Mouse (Mus musculus) bone marrow macrophage, adult 2 months (primary cell): ENCODE results near the gene Rhof. TPM values are rescaled to one million over a fixed set of nuclear protein-coding genes. Genes with fewer than 3 reads are reported as not detected.
A peak's percentile ranks its signal among the peaks of the same experiment; 100 is the strongest.

Source experiments
- H3K27ac ChIP-seq: 2 replicates; pipeline ENCODE4 v1.5.1; 2012; ENCODE audit warnings: low read depth, low read length; ENCODE audit not compliant: insufficient read depth
- H3K4me1 ChIP-seq: 2 replicates; pipeline ENCODE4 v1.6.1; 2012; ENCODE audit warnings: low read length; ENCODE audit not compliant: control insufficient read depth, insufficient read depth
- H3K4me3 ChIP-seq: 2 replicates; pipeline ENCODE4 v1.5.1; 2012; ENCODE audit warnings: mild to moderate bottlenecking, low read length, moderate library complexity; ENCODE audit not compliant: insufficient read depth
- CTCF ChIP-seq: IDR thresholded peaks from 2 replicates; pipeline ENCODE4 v1.5.1; 2012; ENCODE audit warnings: low read depth, mild to moderate bottlenecking, low read length, moderate library complexity
- POLR2A ChIP-seq: IDR thresholded peaks from 2 replicates; pipeline ENCODE4 v1.6.1; 2012; ENCODE audit warnings: mild to moderate bottlenecking, low read depth, low read length, borderline replicate concordance
- polyA plus RNA-seq: library from polyadenylated mRNA; stranded (reverse); fragments of >200 nt; gene quantifications from 2 replicates; pipeline ENCODE4 v1.2.4, GENCODE M21; 2012; ENCODE audit not compliant: missing spikeins, insufficient read depth, insufficient read length

Gene Rhof
- polyA plus RNA-seq, 1 experiment: 1.8 TPM

GRCm38 (mm10) chr5:123117773-123118172, 14.7 kb downstream of the Rhof start:
- TF ChIP-seq CTCF: no peak
- no peak for TF ChIP-seq POLR2A
- Histone ChIP-seq H3K4me3 (no peak overlapping the region), H3K27ac (no peak overlapping the region), H3K4me1 (no peaks in the 10 kb centered on the region)

GRCm38 (mm10) chr5:123117257-123117656, 15.2 kb downstream of the Rhof start:
- Histone ChIP-seq H3K4me1 (no peaks in the 10 kb centered on the region), H3K27ac (no peak overlapping the region), H3K4me3 (no peak overlapping the region)
- no peak for TF ChIP-seq POLR2A
- peak; percentile 75 for TF ChIP-seq CTCF

DNA sequence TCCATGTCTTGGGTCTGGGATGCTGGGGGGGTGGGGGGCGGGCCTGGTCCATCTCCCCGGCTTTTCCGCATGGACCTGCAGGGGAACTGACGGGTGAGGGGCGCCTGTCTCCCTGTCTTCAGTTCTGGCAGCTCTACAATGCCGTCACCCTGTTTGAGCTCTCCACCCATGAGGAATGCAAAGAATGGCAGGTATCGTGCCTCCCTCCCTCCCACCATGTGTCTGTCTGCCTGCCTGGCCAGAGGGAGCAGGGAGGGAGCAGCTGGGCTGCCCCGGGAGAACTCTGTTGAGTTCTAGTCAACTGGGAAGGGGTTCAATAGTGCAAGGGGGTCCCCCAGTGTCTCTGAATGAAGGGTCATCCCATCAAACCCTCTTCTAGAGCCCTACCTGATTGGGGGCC, 16.4 kb downstream of the Rhof start:
- Histone ChIP-seq H3K27ac (no peak overlapping the region), H3K4me1 (no peaks in the 10 kb centered on the region), H3K4me3 (no peak overlapping the region)
- TF ChIP-seq POLR2A: no peak
- no peak for TF ChIP-seq CTCF

GRCm38 (mm10) chr5:123114924-123115323, 17.6 kb downstream of the Rhof start:
- no peak overlapping the region for H3K4me3 ChIP-seq
- H3K4me1 ChIP-seq: no peaks in the 10 kb centered on the region
- TF ChIP-seq CTCF: 0 out of 2 replicates have a peak, but pooled peaks have one; percentile 10
- TF ChIP-seq POLR2A: no peak
- H3K27ac ChIP-seq: no peak overlapping the region

DNA sequence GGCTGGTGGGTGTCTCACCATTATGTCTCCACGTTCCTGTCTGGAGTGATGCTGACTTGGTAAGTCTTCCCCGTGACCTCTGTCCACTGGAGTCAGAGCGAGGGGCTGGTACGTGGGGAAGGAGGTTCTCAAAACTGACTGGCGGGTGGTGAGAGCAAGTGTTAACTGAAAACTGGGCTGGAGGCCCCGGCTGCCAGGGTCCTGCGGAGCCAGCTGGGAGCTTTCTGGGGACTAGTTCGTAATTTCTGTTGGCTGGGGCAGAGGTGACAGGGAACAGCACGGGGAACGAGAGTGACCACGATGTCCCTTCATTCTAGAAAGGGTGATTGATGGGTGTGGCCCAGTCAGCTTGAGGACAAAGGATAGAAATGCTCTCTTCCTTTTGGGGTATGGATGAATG, 18.4 kb downstream of the Rhof start:
- TF ChIP-seq CTCF: no peak
- TF ChIP-seq POLR2A: no peak
- H3K27ac ChIP-seq: no peak overlapping the region
- H3K4me1 ChIP-seq: no peaks in the 10 kb centered on the region
- H3K4me3 ChIP-seq: no peak overlapping the region

GRCm38 (mm10) chr5:123110296-123110721, 22.2 kb downstream of the Rhof start:
- no peaks in the 10 kb centered on the region for H3K4me1 ChIP-seq
- TF ChIP-seq POLR2A (no peak), CTCF (no peak)
- H3K27ac ChIP-seq: no peak overlapping the region
- no peak overlapping the region for H3K4me3 ChIP-seq

- Histone ChIP-seq H3K4me3 (no peak overlapping the region), H3K4me1 (no peaks in the 10 kb centered on the region), H3K27ac (no peak overlapping the region)
- TF ChIP-seq CTCF (no peak), POLR2A (no peak)
Observed at GRCm38 (mm10) chr5:123109452-123110203, 22.9 kb downstream of the Rhof start.

GRCm38 (mm10) chr5:123104769-123105168, 27.7 kb downstream of the Rhof start:
- Histone ChIP-seq H3K4me1 (no peaks in the 10 kb centered on the region), H3K27ac (no peak overlapping the region), H3K4me3 (no peak overlapping the region)
- TF ChIP-seq POLR2A (no peak), CTCF (no peak)

GRCm38 (mm10) chr5:123103556-123103955, 28.9 kb downstream of the Rhof start:
- Histone ChIP-seq H3K4me1 (no peaks in the 10 kb centered on the region), H3K4me3 (no peak overlapping the region), H3K27ac (no peak overlapping the region)
- TF ChIP-seq POLR2A: no peak
- no peak for TF ChIP-seq CTCF

DNA sequence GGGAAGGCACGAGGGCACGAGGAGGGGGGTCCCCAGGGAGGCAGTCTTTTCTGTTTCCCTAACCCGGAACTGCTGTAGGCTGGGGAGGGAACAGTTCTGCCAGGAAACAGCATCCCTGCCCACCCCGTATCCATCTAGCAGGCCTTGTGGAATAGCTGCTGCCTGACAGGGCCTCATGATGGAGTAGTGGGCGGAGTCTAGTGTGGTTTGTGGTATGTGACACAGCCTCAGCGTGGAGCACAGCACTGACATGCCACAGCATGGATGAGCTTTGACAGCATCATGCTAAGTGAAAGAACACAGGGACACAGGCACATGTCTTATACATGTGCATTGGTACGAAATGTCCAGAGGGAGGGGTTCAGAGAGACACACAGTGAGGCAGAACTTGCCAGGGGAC, 30.1 kb downstream of the Rhof start:
- Histone ChIP-seq H3K4me3 (no peak overlapping the region), H3K27ac (no peak overlapping the region), H3K4me1 (no peaks in the 10 kb centered on the region)
- TF ChIP-seq CTCF: no peak

DNA sequence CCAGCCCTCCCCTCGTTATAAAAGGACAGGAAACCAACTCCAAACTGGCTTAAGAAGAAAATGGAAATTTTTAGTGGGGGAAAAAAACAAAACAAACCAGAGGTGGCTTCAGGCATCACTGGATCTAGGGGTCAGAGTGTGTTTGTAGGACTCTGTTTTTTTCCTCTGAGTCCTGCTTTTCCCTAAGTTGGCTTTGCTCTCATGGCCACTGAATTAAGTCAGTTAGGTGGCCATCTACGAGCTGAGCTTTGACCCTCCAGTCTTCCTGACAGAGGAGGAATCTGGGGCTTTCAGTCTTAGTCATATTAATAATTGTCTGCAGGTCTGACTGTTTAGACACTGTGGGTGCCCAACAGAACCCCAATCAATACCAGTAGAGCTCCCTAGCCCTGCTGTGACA, 34.0 kb downstream of the Rhof start:
- Histone ChIP-seq H3K4me1 (no peaks in the 10 kb centered on the region), H3K4me3 (no peak overlapping the region), H3K27ac (no peak overlapping the region)
- TF ChIP-seq POLR2A: no peak
- TF ChIP-seq CTCF: no peak
